Mouse (Mus musculus) midbrain, embryonic 15.5 days (tissue): ENCODE measurements around the gene Eps15l1. TPM values are rescaled to one million over a fixed set of nuclear protein-coding genes. Genes with fewer than 3 reads are reported as not detected.

ENCODE experiments used
- ATAC-seq: fragments of 200-750 bp; cut with Nextera tagmentation; replicated peaks from 2 replicates; pipeline ENCODE4 v1.8.0; 2017; ENCODE audit warnings: moderate TSS enrichment
- H3K27ac ChIP-seq: fragments of 300-500 bp; sonication (generic); 2 replicates; pipeline ENCODE4 v1.5.1; 2015; ENCODE audit warnings: mild to moderate bottlenecking, inconsistent platforms
- H3K27me3 ChIP-seq: fragments of 300-500 bp; sonication (generic); replicated peaks from 2 replicates; pipeline ENCODE4 v1.6.1; 2015; ENCODE audit warnings: inconsistent platforms
- H3K36me3 ChIP-seq: fragments of 300-500 bp; sonication (generic); replicated peaks from 2 replicates; pipeline ENCODE4 v1.6.1; 2015; ENCODE audit warnings: inconsistent platforms
- H3K4me1 ChIP-seq: fragments of 300-500 bp; sonication (generic); 2 replicates; pipeline ENCODE4 v1.6.1; 2015; ENCODE audit warnings: inconsistent platforms
- H3K4me2 ChIP-seq: fragments of 300-500 bp; sonication (generic); 2 replicates; pipeline ENCODE4 v1.6.1; 2015; ENCODE audit warnings: inconsistent platforms, mild to moderate bottlenecking, moderate library complexity
- H3K4me3 ChIP-seq: fragments of 300-500 bp; sonication (generic); 2 replicates; pipeline ENCODE4 v1.5.1; 2015; ENCODE audit warnings: mild to moderate bottlenecking, inconsistent platforms
- H3K9ac ChIP-seq: fragments of 300-500 bp; sonication (generic); 2 replicates; pipeline ENCODE4 v1.6.1; 2015; ENCODE audit warnings: mild to moderate bottlenecking, inconsistent platforms
- H3K9me3 ChIP-seq: fragments of 300-500 bp; sonication (generic); 2 replicates; pipeline ENCODE4 v1.6.1; 2016; ENCODE audit warnings: inconsistent platforms
- WGBS: fragments of 180-500 bp; shearing (Covaris S2); methylation state at CpG from one replicate; pipeline ENCODE4 v1.1.7; 2015; ENCODE audit warnings: mixed read lengths; 5-methylcytosine and 5-hydroxymethylcytosine counted together
- polyA plus RNA-seq: library from polyadenylated mRNA; unstranded; fragments of >200 nt; fragmentation: Nextera tagmentation; extraction: Ambion mirVana; gene quantifications from 2 replicates; pipeline ENCODE4 v1.2.1, GENCODE M21; 2015

Eps15l1 gene
- polyA plus RNA-seq, 1 experiment from 2014 or later: 63.7 TPM

GRCm38 (mm10) chr8:72321635-72322441 is 99.4 kb downstream of the Eps15l1 start:
- no peak overlapping the region for H3K4me2 ChIP-seq
- H3K27ac ChIP-seq: no peak overlapping the region
- H3K36me3 ChIP-seq: no peaks in the 10 kb centered on the region
- ATAC-seq: no peak
- H3K4me1 ChIP-seq: peaks cover 22% of the 10 kb centered on the region
- H3K9me3 ChIP-seq: no peaks in the 10 kb centered on the region
- H3K9ac ChIP-seq: no peak overlapping the region
- H3K27me3 ChIP-seq: peaks cover 41% of the 10 kb centered on the region
- no peak overlapping the region for H3K4me3 ChIP-seq
- 91% methylated on average over 20 of the region's 20 CpGs for WGBS

GRCm38 (mm10) chr8:72320803-72321583 is 100.3 kb downstream of the Eps15l1 start:
- H3K9ac ChIP-seq: no peak overlapping the region
- peaks cover 41% of the 10 kb centered on the region for H3K27me3 ChIP-seq
- H3K4me3 ChIP-seq: peak overlapping the region; percentile 50; the same call in 1 of the 2 replicates
- ATAC-seq: no peak
- H3K27ac ChIP-seq: no peak overlapping the region
- H3K4me1 ChIP-seq: peaks cover 22% of the 10 kb centered on the region
- 63% methylated on average over 25 of the region's 25 CpGs for WGBS
- peak overlapping the region; percentile 81; the same call in 1 of the 2 replicates for H3K4me2 ChIP-seq
- no peaks in the 10 kb centered on the region for H3K36me3 ChIP-seq
- H3K9me3 ChIP-seq: no peaks in the 10 kb centered on the region

GRCm38 (mm10) chr8:72319921-72320802 is 101.1 kb downstream of the Eps15l1 start:
- Histone ChIP-seq H3K27me3 (peaks cover 41% of the 10 kb centered on the region), H3K9me3 (no peaks in the 10 kb centered on the region), H3K9ac (0 out of 2 replicates have a peak overlapping the region, but pooled peaks have one; percentile 10), H3K27ac (no peak overlapping the region), H3K36me3 (no peaks in the 10 kb centered on the region), H3K4me2 (peak overlapping the region; percentile 81), H3K4me3 (peak overlapping the region; percentile 50), H3K4me1 (peaks cover 22% of the 10 kb centered on the region)
- no peak for ATAC-seq
- 9% methylated on average over 42 of the region's 55 CpGs for WGBS

GRCm38 (mm10) chr8:72319397-72319796 is 101.9 kb downstream of the Eps15l1 start:
- under 1% methylated on average over 31 of the region's 48 CpGs for WGBS
- Histone ChIP-seq H3K36me3 (no peaks in the 10 kb centered on the region), H3K4me1 (peaks cover 22% of the 10 kb centered on the region), H3K27me3 (peaks cover 41% of the 10 kb centered on the region), H3K9ac (peak overlapping the region; percentile 41; the same call in 1 of the 2 replicates), H3K4me3 (peak overlapping the region; percentile 50), H3K4me2 (peak overlapping the region; percentile 81), H3K27ac (no peak overlapping the region), H3K9me3 (no peaks in the 10 kb centered on the region)
- ATAC-seq: peak; percentile 30

- WGBS: under 1% methylated on average over 45 of the region's 46 CpGs
- Histone ChIP-seq H3K36me3 (no peaks in the 10 kb centered on the region), H3K4me1 (peaks cover 22% of the 10 kb centered on the region), H3K4me3 (peak within 1 kb of the TSS; percentile 50), H3K27ac (no peak within 1 kb of the TSS), H3K27me3 (peaks cover 41% of the 10 kb centered on the region), H3K9me3 (no peaks in the 10 kb centered on the region), H3K9ac (peak within 1 kb of the TSS; percentile 41), H3K4me2 (peak within 1 kb of the TSS; percentile 81)
- ATAC-seq: peak; percentile 93
Observed at GRCm38 (mm10) chr8:72318801-72319322, 102.4 kb downstream of the Eps15l1 start, which contains the start of gene Klf2. TSS of gene Klf2 (plus strand) at chr8:72319033.

GRCm38 (mm10) chr8:72317741-72318301 is 103.4 kb downstream of the Eps15l1 start:
- no peak overlapping the region for H3K4me3 ChIP-seq
- H3K4me1 ChIP-seq: peaks cover 22% of the 10 kb centered on the region
- H3K9ac ChIP-seq: no peak overlapping the region
- H3K36me3 ChIP-seq: no peaks in the 10 kb centered on the region
- H3K27ac ChIP-seq: no peak overlapping the region
- 47% methylated on average over 5 of the region's 5 CpGs for WGBS
- ATAC-seq: no peak
- no peaks in the 10 kb centered on the region for H3K9me3 ChIP-seq
- H3K4me2 ChIP-seq: no peak overlapping the region
- peaks cover 36% of the 10 kb centered on the region for H3K27me3 ChIP-seq

- no peaks in the 10 kb centered on the region for H3K9me3 ChIP-seq
- H3K4me3 ChIP-seq: no peak overlapping the region
- no peak overlapping the region for H3K9ac ChIP-seq
- peaks cover 24% of the 10 kb centered on the region for H3K27me3 ChIP-seq
- H3K4me1 ChIP-seq: peaks cover 22% of the 10 kb centered on the region
- ATAC-seq: no peak
- 14% methylated on average over 10 of the region's 10 CpGs for WGBS
- H3K27ac ChIP-seq: no peak overlapping the region
- no peak overlapping the region for H3K4me2 ChIP-seq
- no peaks in the 10 kb centered on the region for H3K36me3 ChIP-seq
Observed at GRCm38 (mm10) chr8:72316053-72316695, 105.1 kb downstream of the Eps15l1 start.

- H3K9ac ChIP-seq: no peak overlapping the region
- 0 out of 2 replicates have a peak, but pooled peaks cover 3% of the 10 kb centered on the region for H3K4me1 ChIP-seq
- no peak overlapping the region for H3K27ac ChIP-seq
- H3K36me3 ChIP-seq: no peaks in the 10 kb centered on the region
- 70% methylated on average over 3 of the region's 3 CpGs for WGBS
- H3K4me3 ChIP-seq: no peak overlapping the region
- ATAC-seq: no peak
- H3K4me2 ChIP-seq: no peak overlapping the region
- H3K27me3 ChIP-seq: no peaks in the 10 kb centered on the region
- no peaks in the 10 kb centered on the region for H3K9me3 ChIP-seq
Observed at GRCm38 (mm10) chr8:72312926-72313518, 108.2 kb downstream of the Eps15l1 start.

- H3K27ac ChIP-seq: no peak overlapping the region
- H3K9me3 ChIP-seq: no peaks in the 10 kb centered on the region
- WGBS: 54% methylated on average over 8 of the region's 8 CpGs
- H3K9ac ChIP-seq: no peak overlapping the region
- H3K4me1 ChIP-seq: no peaks in the 10 kb centered on the region
- no peaks in the 10 kb centered on the region for H3K27me3 ChIP-seq
- ATAC-seq: 0 out of 2 replicates have a peak, but pooled peaks have one; percentile 24
- H3K36me3 ChIP-seq: no peaks in the 10 kb centered on the region
- no peak overlapping the region for H3K4me3 ChIP-seq
- H3K4me2 ChIP-seq: no peak overlapping the region
Observed at GRCm38 (mm10) chr8:72310849-72311506, 110.3 kb downstream of the Eps15l1 start.

- Histone ChIP-seq H3K9me3 (no peaks in the 10 kb centered on the region), H3K4me1 (no peaks in the 10 kb centered on the region), H3K9ac (no peak overlapping the region), H3K4me2 (no peak overlapping the region), H3K4me3 (no peak overlapping the region), H3K27me3 (no peaks in the 10 kb centered on the region), H3K36me3 (no peaks in the 10 kb centered on the region), H3K27ac (no peak overlapping the region)
- no peak for ATAC-seq
- 45% methylated on average over 6 of the region's 6 CpGs for WGBS
Observed at GRCm38 (mm10) chr8:72308276-72308675, 113.0 kb downstream of the Eps15l1 start.
